Mouse (Mus musculus): ENCODE data around the gene Tpi1. TPM values are rescaled to one million over a fixed set of nuclear protein-coding genes. Genes with fewer than 3 reads are reported as not detected.
"Not testable (repeated sequence)": the region's sequence is repeated elsewhere in the genome, so short reads cannot be mapped to it uniquely, and the experiment has no call there.

Gene Tpi1
- polyA plus RNA-seq, 1 experiment, result 552 TPM

DNA sequence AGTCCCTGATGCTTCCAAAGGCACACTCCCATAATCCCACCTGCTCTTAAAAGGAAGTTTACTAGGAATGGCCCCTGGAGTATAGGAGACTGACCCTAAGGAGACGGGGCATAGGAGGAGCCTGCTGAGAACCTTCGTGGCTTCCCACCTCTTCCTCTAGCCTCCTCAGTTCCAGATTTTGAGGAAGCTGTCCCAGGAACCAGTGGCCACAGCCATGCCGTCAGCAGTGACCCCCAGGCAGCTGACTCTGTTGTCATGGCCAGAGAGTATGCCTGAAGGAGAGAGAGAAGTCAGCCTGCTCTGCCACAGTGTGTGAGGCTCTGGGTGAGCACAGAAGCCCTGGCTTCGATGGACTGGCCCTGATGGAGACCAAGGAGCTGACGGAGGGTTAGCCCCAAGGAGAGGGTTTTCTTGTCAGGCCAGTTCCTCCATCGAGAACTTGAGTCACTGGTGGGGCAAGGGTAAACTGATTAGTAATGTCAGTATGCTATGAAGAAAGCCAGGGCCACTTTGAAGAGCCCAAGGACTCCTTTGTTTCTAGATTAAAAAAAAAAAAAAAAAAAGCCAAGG is 20.5 kb upstream of the Tpi1 start:
- TF ChIP-seq FLI1 (IDR thresholded peaks at IDR 0.05; ENCODE audit: low read length), result no peak
- no peak for TF ChIP-seq GATA1 (IDR thresholded peaks at IDR 0.05; ENCODE audit: borderline replicate concordance, low read length)

GRCm38 (mm10) chr6:124831649-124832048 is 17.6 kb upstream of the Tpi1 start:
- H3K9me3 ChIP-seq, result no peaks in the 10 kb centered on the region
- H3K36me3 ChIP-seq (replicated peaks; ENCODE audit: low read length), result peaks cover 56% of the 10 kb centered on the region
- no peak for TF ChIP-seq FLI1 (IDR thresholded peaks at IDR 0.05; ENCODE audit: low read length)
- peaks cover 59% of the 10 kb centered on the region for H3K4me1 ChIP-seq
- no peak overlapping the region for H3K4me3 ChIP-seq (replicated peaks)
- H3K27me3 ChIP-seq (replicated peaks), result no peaks in the 10 kb centered on the region

More for the DNA sequence above, 20.5 kb upstream of the Tpi1 start:
- Histone ChIP-seq H3K36me3 (replicated peaks; ENCODE audit: low read length) (peaks cover 47% of the 10 kb centered on the region), H3K9me3 (no peaks in the 10 kb centered on the region), H3K4me1 (peaks cover 58% of the 10 kb centered on the region), H3K4me3 (replicated peaks) (no peak overlapping the region), H3K27me3 (replicated peaks) (peaks cover 18% of the 10 kb centered on the region)

DNA sequence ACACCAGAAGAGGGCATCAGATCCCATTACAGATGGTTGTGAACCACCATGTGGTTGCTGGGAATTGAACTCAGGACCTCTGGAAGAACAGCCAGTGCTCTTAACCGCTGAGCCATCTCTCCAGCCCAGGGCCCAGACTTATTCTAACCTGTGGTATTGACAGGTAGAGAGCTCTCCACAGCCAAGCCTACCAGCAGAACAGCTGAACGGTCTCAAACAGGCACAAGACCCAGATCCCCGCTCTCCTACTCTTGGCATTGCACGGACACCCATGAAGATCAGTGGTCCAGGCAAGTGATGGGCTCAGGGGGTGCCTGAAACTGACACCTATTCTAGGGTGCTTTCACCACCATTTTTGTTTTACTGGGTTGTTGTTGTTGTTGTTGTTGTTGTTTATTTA is 17.1 kb upstream of the Tpi1 start:
- H3K9me3 ChIP-seq; H3K27me3 ChIP-seq (replicated peaks): not testable (repeated sequence)
- Histone ChIP-seq H3K4me3 (replicated peaks) (peak overlapping the region; percentile 23), H3K4me1 (peaks cover 60% of the 10 kb centered on the region), H3K36me3 (replicated peaks; ENCODE audit: low read length) (peaks cover 61% of the 10 kb centered on the region)

GRCm38 (mm10) chr6:124829799-124830700 is 16.0 kb upstream of the Tpi1 start:
- Histone ChIP-seq H3K36me3 (replicated peaks; ENCODE audit: low read length) (peaks cover 63% of the 10 kb centered on the region), H3K9me3 (no peaks in the 10 kb centered on the region), H3K4me1 (peaks cover 60% of the 10 kb centered on the region), H3K4me3 (replicated peaks) (peak overlapping the region; percentile 100), H3K27me3 (replicated peaks) (no peaks in the 10 kb centered on the region)
- no peak; the same call in 2 of the 3 replicates for TF ChIP-seq GATA1 (IDR thresholded peaks at IDR 0.05; ENCODE audit: borderline replicate concordance, low read length)
- peak; percentile 42; the same call in 1 of the 2 replicates for TF ChIP-seq FLI1 (IDR thresholded peaks at IDR 0.05; ENCODE audit: low read length)

DNA sequence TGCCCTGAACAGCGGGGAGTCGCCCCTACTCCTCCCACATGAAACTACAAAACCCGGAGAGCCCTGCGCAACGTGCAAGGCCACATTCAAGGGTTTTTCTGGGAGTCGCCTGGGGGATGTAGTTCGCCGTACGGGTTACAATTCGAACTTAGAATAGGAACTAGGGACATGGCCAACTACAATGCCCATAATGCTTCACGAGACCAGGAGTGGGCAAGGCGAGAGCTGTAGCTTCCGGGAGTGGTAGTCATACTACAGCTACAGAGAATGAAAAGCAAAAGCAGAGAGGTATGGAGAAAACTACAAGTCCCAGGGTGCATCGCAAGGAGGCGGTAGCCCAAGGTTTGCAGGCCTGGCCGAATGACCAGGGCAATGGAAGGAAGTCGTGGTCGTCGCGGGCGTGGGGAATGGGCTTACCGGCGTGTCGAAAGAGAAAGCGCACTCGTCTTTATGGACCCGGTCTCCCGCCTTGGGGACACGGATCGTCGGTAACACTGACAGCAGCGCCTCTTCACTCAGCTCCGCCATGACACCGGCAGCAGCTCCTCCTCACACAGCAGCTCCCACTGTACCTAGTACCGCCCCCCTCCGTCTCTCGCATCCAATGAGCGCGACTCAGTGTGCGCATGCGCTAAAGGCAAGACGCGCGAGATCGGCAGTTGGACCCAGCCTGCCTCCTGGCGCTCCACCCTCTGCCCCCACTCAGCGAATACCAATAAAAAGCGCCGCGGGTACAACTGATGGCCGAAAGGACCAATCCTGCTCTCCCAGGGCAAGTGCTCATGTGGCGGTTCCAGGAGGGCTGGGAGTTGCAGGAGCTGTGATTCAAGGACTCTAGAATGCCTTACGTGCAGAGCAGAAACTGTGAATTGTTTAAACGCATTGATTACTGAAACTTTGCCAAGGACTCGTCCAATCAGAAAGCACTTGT is 15.0 kb upstream of the Tpi1 start, which contains the start of the genes Usp5 and Cdca3:
Gene Usp5, minus strand, starts transcription at position 617 of the 931 bp plus-strand sequence.
Gene Cdca3, plus strand, starts transcription at position 680 of the 931 bp plus-strand sequence.
- Histone ChIP-seq H3K27me3 (replicated peaks) (no peaks in the 10 kb centered on the region), H3K9me3 (no peaks in the 10 kb centered on the region), H3K4me3 (replicated peaks) (peak within 1 kb of the TSS; percentile 100), H3K36me3 (replicated peaks; ENCODE audit: low read length) (peaks cover 63% of the 10 kb centered on the region), H3K4me1 (peaks cover 58% of the 10 kb centered on the region)
- no peak for TF ChIP-seq GATA1 (IDR thresholded peaks at IDR 0.05; ENCODE audit: borderline replicate concordance, low read length)
- no peak for TF ChIP-seq FLI1 (IDR thresholded peaks at IDR 0.05; ENCODE audit: low read length)

DNA sequence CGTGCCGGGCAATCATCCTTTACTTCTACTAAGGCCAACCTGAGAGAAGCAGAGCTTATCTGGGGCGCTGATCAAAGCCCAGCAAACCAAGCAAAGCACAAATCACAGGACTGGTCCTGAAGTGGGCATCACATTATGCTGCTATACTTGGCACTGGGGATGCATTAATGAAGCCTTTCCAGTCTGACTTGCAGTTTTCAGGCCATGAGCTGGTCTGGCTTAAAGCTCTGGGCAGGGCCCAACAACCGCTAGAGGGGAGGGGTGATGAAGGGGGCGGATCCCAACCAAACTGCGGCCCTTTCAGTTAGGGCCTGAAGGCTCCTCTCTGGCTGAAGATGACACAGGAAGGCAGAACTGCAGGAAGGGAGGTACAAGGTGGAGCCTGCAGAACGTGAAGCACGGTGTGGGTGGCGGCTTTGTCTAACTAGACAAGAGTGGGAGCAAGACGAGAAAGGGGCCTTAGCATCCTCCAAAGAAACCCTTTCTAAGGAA is 14.1 kb upstream of the Tpi1 start:
- TF ChIP-seq GATA1 (IDR thresholded peaks at IDR 0.05; ENCODE audit: borderline replicate concordance, low read length), result no peak
- TF ChIP-seq FLI1 (IDR thresholded peaks at IDR 0.05; ENCODE audit: low read length), result no peak
- Histone ChIP-seq H3K36me3 (replicated peaks; ENCODE audit: low read length) (peaks cover 64% of the 10 kb centered on the region), H3K4me1 (peaks cover 57% of the 10 kb centered on the region), H3K4me3 (replicated peaks) (peak overlapping the region; percentile 100), H3K9me3 (no peaks in the 10 kb centered on the region), H3K27me3 (replicated peaks) (no peaks in the 10 kb centered on the region)

DNA sequence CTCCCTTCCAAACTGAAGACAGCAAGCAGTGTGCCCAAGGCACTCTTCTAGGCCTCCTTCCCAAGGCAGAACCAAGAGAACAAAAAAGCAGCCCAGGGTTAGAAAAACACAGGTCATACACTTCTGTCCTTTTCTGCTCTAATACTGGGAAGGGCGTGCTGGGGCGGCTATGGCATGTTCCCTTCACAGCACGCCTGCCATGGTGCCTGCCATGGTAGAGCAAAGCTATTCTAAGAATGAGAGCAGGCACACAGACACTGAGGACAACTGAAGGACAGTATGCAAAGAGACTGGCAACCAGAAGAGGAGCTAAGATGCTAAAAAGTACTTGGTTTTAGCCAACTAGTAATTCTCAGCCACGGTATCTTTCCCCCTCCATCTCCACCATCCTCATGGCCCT is 8.0 kb upstream of the Tpi1 start:
- H3K27me3 ChIP-seq (replicated peaks), result no peaks in the 10 kb centered on the region
- no peak overlapping the region for H3K4me3 ChIP-seq (replicated peaks)
- H3K36me3 ChIP-seq (replicated peaks; ENCODE audit: low read length), result peaks cover 100% of the 10 kb centered on the region
- no peak for TF ChIP-seq GATA1 (IDR thresholded peaks at IDR 0.05; ENCODE audit: borderline replicate concordance, low read length)
- TF ChIP-seq FLI1 (IDR thresholded peaks at IDR 0.05; ENCODE audit: low read length), result no peak
- H3K9me3 ChIP-seq, result no peaks in the 10 kb centered on the region
- H3K4me1 ChIP-seq, result peaks cover 49% of the 10 kb centered on the region

DNA sequence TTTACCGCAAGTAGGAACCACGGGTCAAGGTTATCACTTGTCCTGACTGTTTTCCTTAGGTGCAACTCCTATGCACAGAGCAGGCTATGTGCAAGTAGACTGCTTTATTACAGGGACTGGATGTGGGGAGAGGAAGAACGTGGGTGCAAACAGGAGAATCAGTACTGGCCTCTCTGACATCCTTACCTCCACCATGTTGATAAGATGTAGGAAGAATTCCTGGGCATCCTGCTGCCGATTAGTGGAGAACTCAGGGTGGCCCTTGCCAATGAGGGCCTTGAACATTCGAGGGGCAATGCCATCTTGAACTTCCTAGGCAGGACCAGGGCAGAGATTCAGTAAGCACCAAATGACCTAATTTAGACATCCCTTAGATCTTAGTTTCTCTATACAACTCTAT is 6.8 kb upstream of the Tpi1 start:
- no peak for TF ChIP-seq GATA1 (IDR thresholded peaks at IDR 0.05; ENCODE audit: borderline replicate concordance, low read length)
- TF ChIP-seq FLI1 (IDR thresholded peaks at IDR 0.05; ENCODE audit: low read length), result no peak
- Histone ChIP-seq H3K36me3 (replicated peaks; ENCODE audit: low read length) (peaks cover 100% of the 10 kb centered on the region), H3K27me3 (replicated peaks) (no peaks in the 10 kb centered on the region), H3K9me3 (no peaks in the 10 kb centered on the region), H3K4me3 (replicated peaks) (no peak overlapping the region), H3K4me1 (peaks cover 40% of the 10 kb centered on the region)

DNA sequence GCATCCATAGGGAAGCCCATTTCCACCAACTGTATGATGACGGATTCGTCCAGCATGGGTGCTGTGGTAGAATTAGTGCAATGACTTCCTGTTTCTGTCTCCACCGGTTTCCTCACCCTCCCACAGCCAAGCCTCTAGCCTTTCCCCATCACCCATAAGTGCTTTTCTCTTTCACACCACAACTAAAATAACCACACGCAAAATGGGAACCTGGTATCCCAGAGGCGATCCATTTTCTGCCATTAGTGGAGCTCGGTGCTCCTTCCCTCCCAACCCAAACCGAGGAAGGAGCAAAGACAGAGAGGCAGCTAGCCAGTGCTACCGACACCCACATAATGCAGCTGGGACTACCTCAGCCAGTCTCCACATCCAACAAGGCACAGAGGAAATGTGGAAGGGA is 3.9 kb upstream of the Tpi1 start:
- peak overlapping the region; percentile 72 for H3K4me3 ChIP-seq (replicated peaks)
- H3K4me1 ChIP-seq, result peaks cover 42% of the 10 kb centered on the region
- peaks cover 88% of the 10 kb centered on the region for H3K36me3 ChIP-seq (replicated peaks; ENCODE audit: low read length)
- H3K9me3 ChIP-seq, result no peaks in the 10 kb centered on the region
- no peak for TF ChIP-seq GATA1 (IDR thresholded peaks at IDR 0.05; ENCODE audit: borderline replicate concordance, low read length)
- TF ChIP-seq FLI1 (IDR thresholded peaks at IDR 0.05; ENCODE audit: low read length), result no peak
- no peaks in the 10 kb centered on the region for H3K27me3 ChIP-seq (replicated peaks)

Measured in megakaryocyte, embryonic 14.5 days (primary cell).